Mouse (Mus musculus): ENCODE results near the gene Gcnt1. TPM values are rescaled to one million over a fixed set of nuclear protein-coding genes. Genes with fewer than 3 reads are reported as not detected.

Gcnt1 gene
- polyA plus RNA-seq, 1 experiment from 2014 or later: 7.4 TPM

GRCm38 (mm10) chr19:17366364-17367090 is 6.1 kb downstream of the Gcnt1 start:
- 89% methylated on average over 8 of the region's 8 CpGs for WGBS
- H3K9me3 ChIP-seq: no peaks in the 10 kb centered on the region
- no peak for ATAC-seq (ENCODE audit: extremely low read depth, insufficient number of reproducible peaks, low FRiP score, low TSS enrichment)
- peaks cover 5% of the 10 kb centered on the region for H3K4me1 ChIP-seq
- no peaks in the 10 kb centered on the region for H3K27me3 ChIP-seq (replicated peaks)
- no peak overlapping the region for H3K27ac ChIP-seq (replicated peaks)
- no peak overlapping the region for H3K9ac ChIP-seq
- H3K4me2 ChIP-seq: no peak overlapping the region
- H3K36me3 ChIP-seq: no peaks in the 10 kb centered on the region
- no peak overlapping the region for H3K4me3 ChIP-seq

DNA sequence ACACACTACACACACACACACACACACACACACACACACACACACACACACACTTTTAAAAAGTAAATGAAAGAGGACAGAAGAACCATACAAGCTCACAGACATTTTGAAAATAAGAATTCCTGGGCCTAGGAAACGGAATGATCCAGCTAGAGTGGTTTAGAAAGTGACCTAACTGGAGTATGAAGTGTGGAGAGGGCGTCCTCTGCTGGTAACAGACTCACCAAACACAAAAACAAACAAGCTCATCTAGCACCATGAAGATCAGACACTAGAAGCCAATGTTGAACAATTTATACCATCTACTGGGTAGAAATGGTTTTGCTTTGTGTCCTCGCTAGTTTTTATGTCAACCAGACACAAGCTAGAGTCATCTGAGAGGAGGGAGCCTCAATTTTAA is 7.9 kb downstream of the Gcnt1 start:
- no peak overlapping the region for H3K4me2 ChIP-seq
- no peak overlapping the region for H3K4me3 ChIP-seq
- H3K36me3 ChIP-seq: no peaks in the 10 kb centered on the region
- H3K27ac ChIP-seq (replicated peaks): no peak overlapping the region
- no peak overlapping the region for H3K9ac ChIP-seq
- WGBS: 42% methylated on average over 3 of the region's 3 CpGs
- no peaks in the 10 kb centered on the region for H3K9me3 ChIP-seq
- no peaks in the 10 kb centered on the region for H3K27me3 ChIP-seq (replicated peaks)
- no peak for ATAC-seq (ENCODE audit: extremely low read depth, insufficient number of reproducible peaks, low FRiP score, low TSS enrichment)
- peaks cover 5% of the 10 kb centered on the region for H3K4me1 ChIP-seq

- H3K9me3 ChIP-seq: no peaks in the 10 kb centered on the region
- no peak overlapping the region for H3K4me2 ChIP-seq
- H3K4me1 ChIP-seq: no peaks in the 10 kb centered on the region; the same call in 1 of the 2 replicates
- no peak overlapping the region for H3K9ac ChIP-seq
- H3K27ac ChIP-seq (replicated peaks): no peak overlapping the region
- no peak for ATAC-seq (ENCODE audit: extremely low read depth, insufficient number of reproducible peaks, low FRiP score, low TSS enrichment)
- H3K4me3 ChIP-seq: no peak overlapping the region
- H3K27me3 ChIP-seq (replicated peaks): 0 out of 2 replicates have a peak, but pooled peaks cover 6% of the 10 kb centered on the region
- WGBS: 29% methylated on average over 2 of the region's 2 CpGs
- H3K36me3 ChIP-seq: no peaks in the 10 kb centered on the region
Observed at GRCm38 (mm10) chr19:17361181-17361580, 11.5 kb downstream of the Gcnt1 start.

- H3K9me3 ChIP-seq: no peaks in the 10 kb centered on the region
- H3K9ac ChIP-seq: no peak overlapping the region
- H3K4me1 ChIP-seq: peaks cover 17% of the 10 kb centered on the region
- no peak overlapping the region for H3K4me3 ChIP-seq
- H3K4me2 ChIP-seq: no peak overlapping the region
- ATAC-seq (ENCODE audit: extremely low read depth, insufficient number of reproducible peaks, low FRiP score, low TSS enrichment): no peak
- no peaks in the 10 kb centered on the region for H3K36me3 ChIP-seq
- no peak overlapping the region for H3K27ac ChIP-seq (replicated peaks)
- 67% methylated on average over 14 of the region's 14 CpGs for WGBS
- 0 out of 2 replicates have a peak, but pooled peaks cover 6% of the 10 kb centered on the region for H3K27me3 ChIP-seq (replicated peaks)
Observed at GRCm38 (mm10) chr19:17359315-17359890, 13.2 kb downstream of the Gcnt1 start.

GRCm38 (mm10) chr19:17357391-17357790 is 15.3 kb downstream of the Gcnt1 start:
- Histone ChIP-seq H3K4me1 (peaks cover 23% of the 10 kb centered on the region), H3K4me3 (no peak overlapping the region), H3K27ac (replicated peaks) (no peak overlapping the region), H3K27me3 (replicated peaks) (0 out of 2 replicates have a peak, but pooled peaks cover 6% of the 10 kb centered on the region), H3K4me2 (no peak overlapping the region), H3K9me3 (no peaks in the 10 kb centered on the region), H3K36me3 (0 out of 2 replicates have a peak, but pooled peaks cover 3% of the 10 kb centered on the region), H3K9ac (no peak overlapping the region)
- no peak for ATAC-seq (ENCODE audit: extremely low read depth, insufficient number of reproducible peaks, low FRiP score, low TSS enrichment)
- 63% methylated on average over 3 of the region's 3 CpGs for whole genome bisulfite sequencing

GRCm38 (mm10) chr19:17356932-17357331 is 15.7 kb downstream of the Gcnt1 start:
- H3K4me2 ChIP-seq: peak overlapping the region; percentile 79
- peak overlapping the region; percentile 75 for H3K4me3 ChIP-seq
- no peak overlapping the region for H3K27ac ChIP-seq (replicated peaks)
- peak overlapping the region; percentile 85; the same call in 1 of the 2 replicates for H3K9ac ChIP-seq
- 0 out of 2 replicates have a peak, but pooled peaks cover 6% of the 10 kb centered on the region for H3K27me3 ChIP-seq (replicated peaks)
- H3K36me3 ChIP-seq: 0 out of 2 replicates have a peak, but pooled peaks cover 3% of the 10 kb centered on the region
- ATAC-seq (ENCODE audit: extremely low read depth, insufficient number of reproducible peaks, low FRiP score, low TSS enrichment): no peak
- H3K9me3 ChIP-seq: no peaks in the 10 kb centered on the region
- peaks cover 23% of the 10 kb centered on the region for H3K4me1 ChIP-seq
- WGBS: 63% methylated on average over 6 of the region's 6 CpGs

GRCm38 (mm10) chr19:17355950-17356867 is 16.4 kb downstream of the Gcnt1 start:
- no peaks in the 10 kb centered on the region for H3K9me3 ChIP-seq
- ATAC-seq (ENCODE audit: extremely low read depth, insufficient number of reproducible peaks, low FRiP score, low TSS enrichment): peak; percentile 91
- peak overlapping the region; percentile 79 for H3K4me2 ChIP-seq
- H3K4me1 ChIP-seq: peaks cover 26% of the 10 kb centered on the region
- 0 out of 2 replicates have a peak, but pooled peaks cover 6% of the 10 kb centered on the region for H3K27me3 ChIP-seq (replicated peaks)
- H3K27ac ChIP-seq (replicated peaks): peak overlapping the region; percentile 69; the same call in 1 of the 2 replicates
- 0 out of 2 replicates have a peak, but pooled peaks cover 3% of the 10 kb centered on the region for H3K36me3 ChIP-seq
- WGBS: 1% methylated on average over 50 of the region's 50 CpGs
- peak overlapping the region; percentile 75 for H3K4me3 ChIP-seq
- H3K9ac ChIP-seq: peak overlapping the region; percentile 85

DNA sequence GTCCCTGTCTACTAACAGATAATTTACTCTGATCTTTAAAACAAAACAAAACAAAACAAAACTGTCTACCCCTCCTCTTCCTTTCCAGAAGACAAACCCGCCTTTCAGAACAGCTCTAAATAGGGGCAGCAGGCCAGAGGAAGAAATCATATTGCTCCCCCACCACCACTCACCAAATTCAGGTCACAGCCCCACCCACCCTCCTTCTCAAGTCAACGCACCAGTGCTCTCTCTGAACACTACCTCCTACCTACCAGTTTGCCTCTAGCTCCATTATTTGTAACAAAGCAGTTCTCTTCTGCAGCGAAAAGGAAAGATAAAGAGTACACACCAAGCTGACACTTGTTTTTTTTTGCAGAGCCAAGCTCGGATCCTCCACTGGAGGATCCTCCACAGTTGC is 17.3 kb downstream of the Gcnt1 start:
- Histone ChIP-seq H3K27ac (replicated peaks) (peak overlapping the region; percentile 69), H3K4me1 (peaks cover 34% of the 10 kb centered on the region), H3K36me3 (0 out of 2 replicates have a peak, but pooled peaks cover 3% of the 10 kb centered on the region), H3K9ac (peak overlapping the region; percentile 85), H3K4me2 (peak overlapping the region; percentile 79), H3K9me3 (no peaks in the 10 kb centered on the region), H3K4me3 (peak overlapping the region; percentile 75), H3K27me3 (replicated peaks) (0 out of 2 replicates have a peak, but pooled peaks cover 6% of the 10 kb centered on the region)
- ATAC-seq (ENCODE audit: extremely low read depth, insufficient number of reproducible peaks, low FRiP score, low TSS enrichment): no peak
- 23% methylated on average over 4 of the region's 4 CpGs for WGBS

DNA sequence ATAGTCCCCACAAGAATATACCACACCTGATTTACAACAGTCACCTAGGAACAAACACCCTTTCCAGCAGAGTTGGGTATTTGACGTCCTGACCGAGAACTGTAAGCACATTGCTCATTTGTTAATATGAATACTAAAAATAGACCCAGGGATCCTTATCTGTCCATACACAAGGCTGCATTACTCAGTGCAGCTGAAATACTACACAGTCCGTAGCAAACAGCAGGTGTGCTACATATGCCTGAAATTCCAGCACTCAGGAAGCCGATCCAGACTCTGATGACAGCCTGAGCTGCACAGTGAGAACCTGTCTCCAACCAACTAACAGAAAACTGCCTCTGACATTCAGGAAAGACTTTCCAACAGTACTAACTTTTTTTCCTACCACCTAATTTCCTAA is 17.8 kb downstream of the Gcnt1 start:
- H3K9me3 ChIP-seq: no peaks in the 10 kb centered on the region
- peak overlapping the region; percentile 75 for H3K4me3 ChIP-seq
- peaks cover 40% of the 10 kb centered on the region for H3K4me1 ChIP-seq
- H3K27me3 ChIP-seq (replicated peaks): 0 out of 2 replicates have a peak, but pooled peaks cover 6% of the 10 kb centered on the region
- 13% methylated on average over 4 of the region's 4 CpGs for WGBS
- ATAC-seq (ENCODE audit: extremely low read depth, insufficient number of reproducible peaks, low FRiP score, low TSS enrichment): 0 out of 2 replicates have a peak, but pooled peaks have one; percentile 21
- H3K36me3 ChIP-seq: 0 out of 2 replicates have a peak, but pooled peaks cover 3% of the 10 kb centered on the region
- H3K27ac ChIP-seq (replicated peaks): peak overlapping the region; percentile 69
- peak overlapping the region; percentile 79 for H3K4me2 ChIP-seq
- peak overlapping the region; percentile 85 for H3K9ac ChIP-seq

DNA sequence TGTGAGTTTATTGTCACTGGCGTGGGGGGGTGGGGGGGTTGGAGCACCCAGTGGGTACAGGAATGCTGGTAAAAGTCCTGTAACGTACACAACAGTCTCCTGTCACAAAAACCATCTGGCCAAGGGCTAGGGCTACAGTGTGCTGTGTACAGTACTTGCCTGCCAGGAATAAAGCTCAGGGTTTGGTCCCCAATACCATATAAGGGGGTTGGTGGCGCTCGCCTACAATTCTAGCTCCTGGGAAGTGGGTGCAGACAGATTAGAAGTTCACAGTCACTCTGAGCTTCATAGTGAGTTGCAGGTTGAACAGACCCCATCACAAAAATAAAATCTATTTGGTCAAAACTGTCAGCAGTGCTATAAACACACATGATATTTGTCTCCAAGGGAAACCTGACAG is 18.3 kb downstream of the Gcnt1 start:
- Histone ChIP-seq H3K4me1 (peaks cover 43% of the 10 kb centered on the region), H3K4me3 (peak overlapping the region; percentile 75), H3K4me2 (peak overlapping the region; percentile 79), H3K36me3 (0 out of 2 replicates have a peak, but pooled peaks cover 3% of the 10 kb centered on the region), H3K27ac (replicated peaks) (peak overlapping the region; percentile 69), H3K9ac (peak overlapping the region; percentile 67), H3K27me3 (replicated peaks) (0 out of 2 replicates have a peak, but pooled peaks cover 6% of the 10 kb centered on the region), H3K9me3 (no peaks in the 10 kb centered on the region)
- WGBS: 42% methylated on average over 4 of the region's 4 CpGs
- ATAC-seq (ENCODE audit: extremely low read depth, insufficient number of reproducible peaks, low FRiP score, low TSS enrichment): no peak

Measured in heart, embryonic 13.5 days (tissue).